Mouse (Mus musculus) bone marrow, adult 2 months (tissue): ENCODE measurements around the gene Cmc1.

Experiments
- CTCF ChIP-seq: fragments of 200-500 bp; IDR thresholded peaks from 2 replicates; pipeline ENCODE4 v1.5.1; 2011; ENCODE audit warnings: low read length, control low read depth; ENCODE audit not compliant: control insufficient read depth, insufficient read depth
- POLR2A ChIP-seq: fragments of 200-500 bp; IDR thresholded peaks from 2 replicates; pipeline ENCODE4 v1.6.1; 2011; ENCODE audit warnings: low read depth, mild to moderate bottlenecking, control low read depth, low read length, borderline replicate concordance; ENCODE audit not compliant: control insufficient read depth

- TF ChIP-seq CTCF (no peak), POLR2A (no peak)
These were observed 8.2 kb upstream of the Cmc1 start for GRCm38 (mm10) chr9:118158201-118158600.
